Mouse (Mus musculus): ENCODE results near the gene Itm2a.

DNA sequence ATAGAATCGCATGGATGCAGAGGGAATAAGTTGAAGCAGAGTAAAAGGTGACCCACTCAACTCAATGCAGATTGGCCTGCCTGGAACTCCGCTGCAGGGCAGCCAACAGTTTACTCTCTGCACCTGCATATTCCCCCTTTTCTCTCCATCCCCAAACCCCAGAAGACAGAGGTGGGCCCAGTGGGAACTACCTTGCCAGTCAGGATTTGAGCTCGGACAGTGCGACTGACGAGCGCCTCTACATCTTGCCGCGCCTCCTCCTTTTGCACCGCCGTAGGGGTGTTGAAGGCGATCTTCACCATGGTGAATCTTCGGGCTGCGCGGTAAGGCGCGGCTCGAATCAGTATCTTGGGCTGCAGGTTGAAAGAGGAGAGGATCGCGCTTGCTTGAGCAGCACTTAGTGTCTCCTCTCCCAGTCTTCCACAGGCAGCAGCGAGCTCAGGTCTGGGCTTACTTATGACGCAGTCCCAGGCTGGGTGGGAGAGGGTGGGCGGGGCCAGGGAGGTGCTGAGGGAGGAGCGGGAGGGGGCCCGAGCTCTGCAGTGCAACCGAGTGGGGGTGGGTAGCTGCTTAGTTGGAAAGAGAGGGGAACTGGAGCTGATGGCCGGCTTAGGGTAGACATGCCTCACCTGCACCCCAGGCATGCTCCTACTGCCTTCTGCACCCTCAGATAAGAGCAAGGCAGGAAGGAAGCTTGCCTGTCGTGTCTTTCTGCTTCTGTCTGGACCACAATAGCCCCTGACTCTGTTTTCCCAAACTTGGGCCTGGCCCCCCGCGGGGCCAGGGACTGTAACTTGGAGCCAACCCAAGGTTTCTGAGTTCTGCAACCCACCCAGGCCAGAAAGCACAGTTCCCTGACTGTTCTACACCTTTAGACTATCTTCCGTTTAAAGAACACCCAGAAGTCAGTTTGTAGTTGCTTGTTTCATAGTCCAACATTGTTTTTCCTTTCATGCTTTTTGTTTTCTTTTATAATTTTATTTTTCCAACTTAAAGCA lies at the start of gene Itm2a:
- no peak for TF ChIP-seq TAL1 (IDR thresholded peaks at IDR 0.05; ENCODE audit: low read length)
- no peak for TF ChIP-seq GATA1 (IDR thresholded peaks at IDR 0.05; ENCODE audit: low read length)

All from erythroblast, embryonic 14.5 days (primary cell).